Mouse (Mus musculus) neural tube, embryonic 10.5 days (tissue): Measurements from ENCODE around the gene Rhox7a.
"Not testable (repeated sequence)": the region's sequence is repeated elsewhere in the genome, so short reads cannot be mapped to it uniquely, and the experiment has no call there.

ENCODE experiments used
- DNase-seq: peaks from one replicate; pipeline ENCODE4 v3.0.0-alpha.2; 2017; ENCODE audit warnings: low spot score; ENCODE audit errors: extremely low spot score

The Rhox7a gene

GRCm38 (mm10) chrX:37831386-37831785, at the start of gene Rhox7a:
TSS of gene Rhox7a (plus strand) at chrX:37831686.
- not testable (repeated sequence) for DNase-seq

GRCm38 (mm10) chrX:37807286-37808080, 24.0 kb upstream of the Rhox7a start:
- no peak for DNase-seq

- no peak for DNase-seq
Observed at GRCm38 (mm10) chrX:37809396-37809795, 22.1 kb upstream of the Rhox7a start.

- DNase-seq: peak; percentile 27
Observed at GRCm38 (mm10) chrX:37811179-37811578, 20.3 kb upstream of the Rhox7a start.

DNA sequence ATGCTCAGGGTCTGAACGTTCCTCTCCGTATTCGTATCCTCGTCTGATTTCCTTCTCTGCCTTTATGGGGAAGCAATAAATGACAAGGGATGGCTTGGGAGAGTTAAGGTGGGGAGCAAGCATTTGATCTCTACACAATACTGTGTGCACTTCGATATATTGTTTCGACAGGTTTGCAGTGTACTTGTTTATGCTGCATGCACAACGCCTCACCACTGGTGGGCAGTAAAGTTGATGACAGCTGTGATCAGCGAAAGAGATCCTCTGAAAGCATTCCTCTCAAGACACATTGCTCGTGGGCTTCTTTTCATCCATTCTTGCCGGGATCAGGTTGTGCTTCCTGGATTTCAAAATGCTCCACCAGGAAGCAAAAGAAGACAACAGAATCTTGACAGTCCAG, 15.8 kb upstream of the Rhox7a start:
- DNase-seq: no peak

GRCm38 (mm10) chrX:37826610-37827009, 4.9 kb upstream of the Rhox7a start, which contains the start of gene Rhox6:
TSS of gene Rhox6 (plus strand) at chrX:37826910.
- not testable (repeated sequence) for DNase-seq

- DNase-seq: no peak
Observed at GRCm38 (mm10) chrX:37871641-37872040, 40.2 kb downstream of the Rhox7a start.

DNA sequence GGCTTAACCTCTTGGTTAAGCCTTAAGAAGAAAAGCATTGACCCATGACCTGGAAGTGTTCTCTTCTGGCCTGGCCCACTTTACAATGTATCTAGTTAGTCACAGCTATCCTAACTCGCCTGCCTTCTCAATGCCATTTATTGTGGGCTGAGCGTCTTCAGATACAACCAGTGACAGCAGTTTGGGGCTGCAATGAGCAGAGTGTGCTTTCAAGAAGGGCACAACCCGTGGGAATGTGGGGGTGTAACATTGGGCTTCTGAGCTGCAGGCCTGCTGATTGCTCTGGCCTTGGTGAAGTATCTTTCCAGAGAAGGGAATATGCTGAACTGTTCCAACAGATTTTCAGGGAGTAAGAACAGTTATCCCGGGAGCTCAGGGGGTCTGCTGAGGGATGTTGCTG, 47.4 kb downstream of the Rhox7a start, which contains the start of gene Rhox8:
Rhox8 (minus strand) TSS at position 101 of the 400 bp plus-strand sequence.
- no peak for DNase-seq
